Mouse (Mus musculus): ENCODE data around the gene Aaed1. TPM values are rescaled to one million over a fixed set of nuclear protein-coding genes. Genes with fewer than 3 reads are reported as not detected.
A peak's percentile ranks its signal among the peaks of the same experiment; 100 is the strongest.

The Aaed1 gene
- polyA plus RNA-seq, 1 experiment = 4.4 TPM

DNA sequence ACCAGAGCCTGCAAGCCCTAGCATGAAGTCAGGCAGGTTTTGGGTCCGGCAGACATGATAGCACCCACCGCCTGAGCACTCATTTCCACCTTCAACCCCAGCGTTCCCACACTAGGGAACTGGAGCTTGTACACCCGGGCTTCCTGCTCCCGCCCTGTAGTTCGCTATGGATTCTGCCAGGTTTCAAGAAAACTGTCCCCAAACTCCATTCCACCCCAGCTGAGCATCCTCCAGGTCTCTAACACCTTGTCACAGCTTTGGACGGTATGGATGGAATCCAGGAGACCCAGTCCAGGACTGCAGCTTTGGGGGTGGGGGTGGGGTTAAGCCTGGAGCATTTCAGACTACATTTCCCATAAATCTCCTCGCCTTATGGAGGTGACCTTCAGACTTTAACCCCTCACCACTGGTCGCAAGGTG lies 31.6 kb upstream of the Aaed1 start:
- H3K27me3 ChIP-seq (ENCODE audit: control insufficient read depth, insufficient read depth, low read length) = no peaks in the 10 kb centered on the region
- H3K4me1 ChIP-seq (ENCODE audit: control insufficient read depth, insufficient read depth, insufficient read length, low read length) = peaks cover 6% of the 10 kb centered on the region; the same call in 1 of the 2 replicates
- H3K36me3 ChIP-seq (ENCODE audit: control insufficient read depth, insufficient read depth, low read length) = no peaks in the 10 kb centered on the region
- H3K27ac ChIP-seq (ENCODE audit: insufficient read depth, low read depth, low read length) = peak overlapping the region; percentile 43; the same call in 1 of the 2 replicates
- peak; percentile 26; the same call in 1 of the 2 replicates for TF ChIP-seq POLR2A (IDR thresholded peaks at IDR 0.05; ENCODE audit: low read depth, low read length)
- no peak for TF ChIP-seq CTCF (IDR thresholded peaks at IDR 0.05; ENCODE audit: extremely low read depth, insufficient read length, insufficient replicate concordance, low read depth, low read length)
- peak overlapping the region; percentile 74 for H3K4me3 ChIP-seq (ENCODE audit: low read depth, low read length)
- WGBS = 3% methylated on average over 9 of the region's 9 CpGs

DNA sequence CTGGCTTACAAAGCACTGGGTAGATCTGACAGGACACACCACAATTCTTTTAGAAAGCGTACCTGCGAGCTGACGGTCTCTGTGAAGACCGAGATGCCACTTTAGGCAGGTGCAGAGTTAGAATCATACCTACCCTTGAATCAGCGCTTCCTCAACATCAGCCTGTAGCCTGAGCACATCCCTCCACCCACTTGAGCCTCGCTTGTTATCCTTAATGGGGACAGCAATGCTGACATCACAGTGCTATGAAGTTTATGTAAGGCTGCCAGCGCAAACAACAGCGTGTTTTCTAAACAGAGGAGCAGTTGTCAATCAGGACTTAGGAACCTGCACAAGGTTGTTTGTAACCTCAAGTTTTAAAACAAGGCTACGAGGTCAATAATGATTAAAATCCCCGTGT lies 31.1 kb upstream of the Aaed1 start:
- H3K27ac ChIP-seq (ENCODE audit: insufficient read depth, low read depth, low read length) = peak overlapping the region; percentile 43; the same call in 1 of the 2 replicates
- peaks cover 3% of the 10 kb centered on the region; the same call in 1 of the 2 replicates for H3K4me1 ChIP-seq (ENCODE audit: control insufficient read depth, insufficient read depth, insufficient read length, low read length)
- no peaks in the 10 kb centered on the region for H3K36me3 ChIP-seq (ENCODE audit: control insufficient read depth, insufficient read depth, low read length)
- peak overlapping the region; percentile 74 for H3K4me3 ChIP-seq (ENCODE audit: low read depth, low read length)
- TF ChIP-seq POLR2A (IDR thresholded peaks at IDR 0.05; ENCODE audit: low read depth, low read length) = no peak
- TF ChIP-seq CTCF (IDR thresholded peaks at IDR 0.05; ENCODE audit: extremely low read depth, insufficient read length, insufficient replicate concordance, low read depth, low read length) = no peak
- no peaks in the 10 kb centered on the region for H3K27me3 ChIP-seq (ENCODE audit: control insufficient read depth, insufficient read depth, low read length)
- 11% methylated on average over 10 of the region's 10 CpGs for WGBS

DNA sequence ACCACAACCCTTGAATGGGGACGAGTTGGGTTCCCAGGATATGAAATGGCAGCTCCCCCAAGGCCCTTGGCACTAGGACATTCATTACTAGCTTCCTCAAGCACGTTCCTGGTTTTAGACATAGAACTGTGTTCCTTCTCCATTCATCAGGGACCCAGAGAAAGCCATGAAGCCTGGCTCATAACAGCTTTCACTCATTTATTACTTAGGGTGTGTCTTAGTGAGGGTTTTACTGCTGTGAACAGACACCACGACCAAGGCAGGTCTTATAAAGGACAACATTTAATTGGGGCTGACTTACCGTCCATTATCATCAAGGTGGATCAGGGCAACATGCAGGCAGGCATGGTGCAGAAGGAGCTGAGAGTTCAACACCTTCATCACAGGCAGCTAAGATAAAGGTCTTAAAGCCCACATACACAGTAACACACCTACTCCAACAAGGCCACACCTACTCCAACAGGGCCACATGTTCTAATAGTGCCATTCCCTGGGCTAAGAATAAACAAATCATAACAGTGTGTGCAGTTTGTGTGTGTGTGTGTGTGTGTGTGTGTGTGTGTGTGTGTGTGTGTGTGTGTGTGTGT lies 23.1 kb upstream of the Aaed1 start:
- H3K27me3 ChIP-seq (ENCODE audit: control insufficient read depth, insufficient read depth, low read length) = no peaks in the 10 kb centered on the region
- no peak overlapping the region for H3K4me3 ChIP-seq (ENCODE audit: low read depth, low read length)
- H3K36me3 ChIP-seq (ENCODE audit: control insufficient read depth, insufficient read depth, low read length) = no peaks in the 10 kb centered on the region
- no peak overlapping the region for H3K27ac ChIP-seq (ENCODE audit: insufficient read depth, low read depth, low read length)
- no peaks in the 10 kb centered on the region; the same call in 1 of the 2 replicates for H3K4me1 ChIP-seq (ENCODE audit: control insufficient read depth, insufficient read depth, insufficient read length, low read length)
- WGBS = 21% methylated on average over 4 of the region's 4 CpGs
- TF ChIP-seq POLR2A (IDR thresholded peaks at IDR 0.05; ENCODE audit: low read depth, low read length) = no peak
- no peak for TF ChIP-seq CTCF (IDR thresholded peaks at IDR 0.05; ENCODE audit: extremely low read depth, insufficient read length, insufficient replicate concordance, low read depth, low read length)

DNA sequence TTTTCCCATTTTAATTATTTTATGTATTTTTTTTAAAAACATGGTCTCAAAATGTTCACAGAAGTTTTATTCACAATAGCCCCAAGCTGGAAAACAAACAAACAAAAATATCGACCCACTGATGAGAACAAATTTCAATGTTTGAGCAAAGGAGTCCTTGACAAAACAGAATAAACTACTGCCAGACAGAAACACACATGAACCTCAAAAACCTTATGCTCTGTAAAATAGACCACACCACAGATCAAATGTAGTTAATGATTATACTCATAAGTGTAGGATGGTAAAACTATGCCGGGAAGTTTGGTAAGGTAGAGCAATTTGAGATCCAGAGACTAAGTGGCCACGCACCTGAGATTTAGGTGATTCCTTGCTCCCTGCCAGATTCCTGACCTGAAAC lies 20.6 kb upstream of the Aaed1 start:
- Histone ChIP-seq H3K4me1 (ENCODE audit: control insufficient read depth, insufficient read depth, insufficient read length, low read length) (no peaks in the 10 kb centered on the region; the same call in 1 of the 2 replicates), H3K27me3 (ENCODE audit: control insufficient read depth, insufficient read depth, low read length) (no peaks in the 10 kb centered on the region), H3K4me3 (ENCODE audit: low read depth, low read length) (no peak overlapping the region), H3K27ac (ENCODE audit: insufficient read depth, low read depth, low read length) (no peak overlapping the region), H3K36me3 (ENCODE audit: control insufficient read depth, insufficient read depth, low read length) (no peaks in the 10 kb centered on the region)
- TF ChIP-seq POLR2A (IDR thresholded peaks at IDR 0.05; ENCODE audit: low read depth, low read length) (no peak), CTCF (IDR thresholded peaks at IDR 0.05; ENCODE audit: extremely low read depth, insufficient read length, insufficient replicate concordance, low read depth, low read length) (no peak)
- 50% methylated on average over 3 of the region's 3 CpGs for WGBS

DNA sequence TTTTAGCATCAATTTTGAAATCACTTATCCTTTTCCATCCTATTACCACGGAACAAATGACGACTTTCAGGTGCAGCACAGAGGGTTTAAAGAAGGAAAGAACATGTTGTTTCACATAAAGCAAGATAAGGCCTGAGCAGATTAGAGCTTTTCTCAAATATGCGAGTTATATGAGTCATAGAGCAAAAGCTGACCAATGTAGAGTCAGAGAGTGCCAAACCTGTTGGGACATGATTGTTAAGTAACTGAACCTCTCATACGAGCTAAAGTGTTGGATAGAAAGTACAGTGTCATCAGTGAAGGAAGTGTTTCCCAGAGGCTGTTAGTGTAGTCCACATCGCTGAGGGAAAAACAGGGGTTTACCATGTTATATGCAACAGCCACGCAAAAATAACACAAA lies 19.8 kb upstream of the Aaed1 start:
- no peak overlapping the region for H3K27ac ChIP-seq (ENCODE audit: insufficient read depth, low read depth, low read length)

DNA sequence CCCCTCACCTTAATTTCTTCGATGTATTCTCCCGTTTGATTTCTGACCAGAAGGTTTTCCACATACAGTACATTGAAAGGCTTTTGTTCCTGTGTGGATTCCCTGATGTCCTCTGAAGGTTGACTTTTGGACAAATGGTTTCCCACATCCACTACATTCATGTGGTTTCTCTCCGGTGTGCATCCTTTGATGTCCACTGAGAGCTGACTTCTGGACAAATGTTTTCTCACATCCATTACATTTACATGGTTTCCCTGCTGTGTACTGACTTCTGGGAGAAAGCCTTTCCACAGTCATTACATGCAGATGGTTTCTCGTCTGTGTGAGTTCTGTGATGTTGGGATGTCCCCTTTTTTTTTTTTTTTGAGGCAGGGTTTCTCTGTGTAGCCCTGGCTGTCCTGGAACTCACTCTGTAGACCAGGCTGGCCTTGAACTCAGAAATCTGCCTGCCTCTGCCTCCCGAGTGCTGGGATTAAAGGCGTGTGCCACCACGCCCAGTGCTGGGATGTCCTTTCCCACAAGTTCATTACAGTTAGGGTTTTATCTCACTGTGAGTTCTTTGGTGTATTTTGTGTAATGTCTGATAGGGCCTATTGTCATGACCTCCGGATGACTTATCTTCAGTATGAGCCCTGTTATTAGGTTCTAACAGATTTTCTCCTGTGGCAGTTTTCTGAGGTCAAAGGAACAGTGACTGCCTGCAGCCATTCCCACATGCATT lies 10.2 kb upstream of the Aaed1 start:
- Histone ChIP-seq H3K36me3 (ENCODE audit: control insufficient read depth, insufficient read depth, low read length) (no peaks in the 10 kb centered on the region), H3K27ac (ENCODE audit: insufficient read depth, low read depth, low read length) (no peak overlapping the region), H3K27me3 (ENCODE audit: control insufficient read depth, insufficient read depth, low read length) (no peaks in the 10 kb centered on the region), H3K4me3 (ENCODE audit: low read depth, low read length) (no peak overlapping the region), H3K4me1 (ENCODE audit: control insufficient read depth, insufficient read depth, insufficient read length, low read length) (no peaks in the 10 kb centered on the region)
- 78% methylated on average over 8 of the region's 8 CpGs for WGBS
- TF ChIP-seq POLR2A (IDR thresholded peaks at IDR 0.05; ENCODE audit: low read depth, low read length) (no peak), CTCF (IDR thresholded peaks at IDR 0.05; ENCODE audit: extremely low read depth, insufficient read length, insufficient replicate concordance, low read depth, low read length) (no peak)

More for the DNA sequence above, 19.8 kb upstream of the Aaed1 start:
- no peak overlapping the region for H3K4me3 ChIP-seq (ENCODE audit: low read depth, low read length)
- no peaks in the 10 kb centered on the region; the same call in 1 of the 2 replicates for H3K4me1 ChIP-seq (ENCODE audit: control insufficient read depth, insufficient read depth, insufficient read length, low read length)
- no peak for TF ChIP-seq POLR2A (IDR thresholded peaks at IDR 0.05; ENCODE audit: low read depth, low read length)
- no peak for TF ChIP-seq CTCF (IDR thresholded peaks at IDR 0.05; ENCODE audit: extremely low read depth, insufficient read length, insufficient replicate concordance, low read depth, low read length)
- no peaks in the 10 kb centered on the region for H3K27me3 ChIP-seq (ENCODE audit: control insufficient read depth, insufficient read depth, low read length)
- 47% methylated on average over 6 of the region's 6 CpGs for WGBS
- H3K36me3 ChIP-seq (ENCODE audit: control insufficient read depth, insufficient read depth, low read length) = no peaks in the 10 kb centered on the region

DNA sequence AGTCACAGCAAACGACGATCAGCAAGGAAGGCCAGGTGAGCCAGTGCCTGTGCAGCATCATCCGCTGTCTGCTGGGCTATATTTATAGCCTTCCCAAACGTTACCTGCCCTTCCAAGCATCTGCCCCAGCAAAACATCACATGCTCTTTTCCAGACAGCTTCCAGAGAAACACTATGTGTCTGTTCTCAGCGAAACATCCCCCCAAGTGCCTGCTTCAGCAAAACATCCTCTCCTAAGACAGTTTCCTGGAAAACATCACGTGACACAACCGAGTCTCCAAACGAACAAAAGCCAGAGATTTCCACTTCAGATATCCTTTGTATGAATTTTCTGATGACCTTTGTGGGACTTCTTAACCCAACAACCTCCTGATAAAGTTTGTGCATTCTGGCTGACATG lies 7.8 kb upstream of the Aaed1 start:
- H3K27ac ChIP-seq (ENCODE audit: insufficient read depth, low read depth, low read length) = no peak overlapping the region
- H3K36me3 ChIP-seq (ENCODE audit: control insufficient read depth, insufficient read depth, low read length) = no peaks in the 10 kb centered on the region
- H3K4me1 ChIP-seq (ENCODE audit: control insufficient read depth, insufficient read depth, insufficient read length, low read length) = no peaks in the 10 kb centered on the region
- H3K4me3 ChIP-seq (ENCODE audit: low read depth, low read length) = no peak overlapping the region
- no peak for TF ChIP-seq POLR2A (IDR thresholded peaks at IDR 0.05; ENCODE audit: low read depth, low read length)
- no peak for TF ChIP-seq CTCF (IDR thresholded peaks at IDR 0.05; ENCODE audit: extremely low read depth, insufficient read length, insufficient replicate concordance, low read depth, low read length)
- 71% methylated on average over 8 of the region's 8 CpGs for WGBS
- H3K27me3 ChIP-seq (ENCODE audit: control insufficient read depth, insufficient read depth, low read length) = no peaks in the 10 kb centered on the region

Data from small intestine, adult 2 months (tissue).